Comparison of ENCODE assay signal across 9 mouse cellular contexts in the genomic region with DNA sequence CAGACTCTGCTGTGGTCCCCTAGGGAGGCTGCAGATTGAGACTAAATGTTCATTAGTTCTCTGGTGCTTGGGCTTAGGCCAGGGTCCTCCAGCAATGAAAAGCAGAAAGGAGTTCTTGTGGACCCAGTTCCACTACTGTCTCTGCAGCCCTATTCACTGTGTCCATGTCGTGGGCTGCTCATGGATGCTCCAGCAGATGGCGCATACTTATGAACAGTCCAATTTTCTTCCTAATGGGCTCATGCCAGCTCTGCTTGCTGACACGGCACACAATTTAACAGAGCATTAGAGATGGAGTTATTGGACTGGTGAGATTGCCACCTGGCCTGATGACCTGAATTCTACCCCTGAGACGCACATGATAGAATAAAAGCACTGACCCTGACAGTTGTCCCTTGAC. TPM values are rescaled to one million over a fixed set of nuclear protein-coding genes. Genes with fewer than 3 reads are reported as not detected.
A peak's percentile ranks its signal among the peaks of the same experiment; 100 is the strongest.
DNase-seq lines count a peak whose midpoint lies in the region; ATAC-seq and TF ChIP-seq lines count a peak whose summit lies in the region.
"Had no signal": no experiment of that assay in that cellular context is flagged by ENCODE, and none has a peak within 500 bp of the region (broad histone marks: within the 10 kb centered on the region; RNA-seq: fewer than 3 reads in every experiment).

No protein-coding gene starts in this region.

- peak; percentile 50; the same call in 1 of the 2 replicates for ATAC-seq in neural tube, embryonic 11.5 days (ENCODE audit: insufficient read depth, low FRiP score, low TSS enrichment)

- 56% methylated on average over 4 of the region's 4 CpGs for whole genome bisulfite sequencing in hindbrain, embryonic 10.5 days
- 52% methylated on average over 4 of the region's 4 CpGs for WGBS in neural tube, embryonic 11.5 days

- H3K9ac ChIP-seq in neural tube, embryonic 11.5 days (ENCODE audit: low read length) = no peak overlapping the region
- H3K9ac ChIP-seq: heart, embryonic 15.5 days had no signal

- H3K27ac ChIP-seq in hindbrain, embryonic 10.5 days = no peak overlapping the region
- no peak overlapping the region for H3K27ac ChIP-seq in neural tube, embryonic 11.5 days (ENCODE audit: low read depth, low read length)
- H3K27ac ChIP-seq: heart, embryonic 15.5 days had no signal

- peaks cover 9% of the 10 kb centered on the region for H3K27me3 ChIP-seq in E14TG2a.4 (ENCODE audit: insufficient read depth, low read length)
- peaks cover under 1% of the 10 kb centered on the region; the same call in 1 of the 2 replicates for H3K27me3 ChIP-seq in hindbrain, embryonic 10.5 days (ENCODE audit: insufficient read depth, poor library complexity, severe bottlenecking)
- no peaks in the 10 kb centered on the region for H3K27me3 ChIP-seq in neural tube, embryonic 11.5 days (ENCODE audit: control insufficient read depth, insufficient read depth, low read length)

- H3K9me3 ChIP-seq in E14TG2a.4 (ENCODE audit: low read length) = no peaks in the 10 kb centered on the region
- no peaks in the 10 kb centered on the region for H3K9me3 ChIP-seq in hindbrain, embryonic 10.5 days
- no peaks in the 10 kb centered on the region for H3K9me3 ChIP-seq in neural tube, embryonic 11.5 days (ENCODE audit: control insufficient read depth, low read length)
- H3K9me3 ChIP-seq: heart, embryonic 15.5 days had no signal

- no peaks in the 10 kb centered on the region for H3K36me3 ChIP-seq in E14TG2a.4 (ENCODE audit: insufficient read depth, low read length)
- H3K36me3 ChIP-seq in hindbrain, embryonic 10.5 days = no peaks in the 10 kb centered on the region
- no peaks in the 10 kb centered on the region for H3K36me3 ChIP-seq in neural tube, embryonic 11.5 days (ENCODE audit: control insufficient read depth, insufficient read depth, low read length)
- H3K36me3 ChIP-seq: heart, embryonic 15.5 days had no signal

- peak; percentile 18; the same call in 1 of the 2 replicates for TF ChIP-seq CTCF in E14TG2a.4 (conservative IDR thresholded peaks at IDR 0.05; ENCODE audit: low read length)

- peak; percentile 78 for DNase-seq in embryo, embryonic 10 days (ENCODE audit: low spot score)
- DNase-seq in embryo, embryonic 9.5 days (ENCODE audit: extremely low spot score) = no peak
- DNase-seq in cerebellum, postnatal 25 days = peak; percentile 81 to 88
- peak; percentile 42 for DNase-seq in hindbrain, embryonic 10.5 days (ENCODE audit: low spot score)
- DNase-seq in left cerebral cortex, postnatal 10 days (ENCODE audit: extremely low spot score in 1 of 2, low spot score in 2 of 2) = peak; percentile 69 to 76
- peak; percentile 67 for DNase-seq in neural tube, embryonic 11.5 days (ENCODE audit: low spot score)
- DNase-seq in spleen, adult 12 weeks (ENCODE audit: low spot score) = no peak

- peaks cover 9% of the 10 kb centered on the region for H3K4me1 ChIP-seq in E14TG2a.4 (replicated peaks; ENCODE audit: low read depth, low read length)
- 0 out of 2 replicates have a peak, but pooled peaks cover under 1% of the 10 kb centered on the region for H3K4me1 ChIP-seq in hindbrain, embryonic 10.5 days (replicated peaks)
- H3K4me1 ChIP-seq in neural tube, embryonic 11.5 days (ENCODE audit: control insufficient read depth, insufficient read depth, low read length) = no peaks in the 10 kb centered on the region

- H3K4me2 ChIP-seq in neural tube, embryonic 11.5 days (ENCODE audit: low read depth) = no peak overlapping the region
- H3K4me2 ChIP-seq: heart, embryonic 15.5 days had no signal

- no peak overlapping the region for H3K4me3 ChIP-seq in E14TG2a.4 (replicated peaks; ENCODE audit: low read length)
- no peak overlapping the region for H3K4me3 ChIP-seq in hindbrain, embryonic 10.5 days
- H3K4me3 ChIP-seq in neural tube, embryonic 11.5 days (ENCODE audit: low read depth, low read length) = no peak overlapping the region
- H3K4me3 ChIP-seq: heart, embryonic 15.5 days had no signal

- intact Hi-C loops in left cerebral cortex, postnatal 10 days (cut with DNase I) = loop anchor here (5.0 to 10.0 kb wide), 4 partner anchors 433 to 1196 kb away; no protein-coding TSS in a partner anchor

RNA-seq across cellular contexts. Expression of a gene that starts 28.3 kb away (rescaled TPM):
- polyA plus RNA-seq in hindbrain, embryonic 10.5 days (2016; fragmentation: Nextera tagmentation; extraction: Ambion mirVana) = not detected in 2 replicates
- total RNA-seq in left cerebral cortex, postnatal 10 days (2021) = not detected
- not detected in 2 replicates for polyA plus RNA-seq in neural tube, embryonic 11.5 days (2014; fragmentation: Nextera tagmentation; extraction: Ambion mirVana)

Comparison
In these comparisons a context has a peak if more than half of its experiments do, and no peak if none do; other contexts are left out.
1. DNase-seq: peak in embryo, embryonic 10 days (single experiment), cerebellum, postnatal 25 days (2 of 2), hindbrain, embryonic 10.5 days (single experiment), left cerebral cortex, postnatal 10 days (2 of 2) and neural tube, embryonic 11.5 days (single experiment); none in embryo, embryonic 9.5 days (single experiment) and spleen, adult 12 weeks (single experiment).